Mouse (Mus musculus) kidney, postnatal 14 days (tissue): ENCODE measurements at regions not wholly inside any gene's neighbourhood (a gene's known extent, or its start where the extent isn't known, plus 50 kb on each side); places are given as distances from the start of the nearest gene placed in this dataset.

ENCODE experiments used
- DNase-seq: peaks from one replicate; pipeline ENCODE4 v3.0.0; 2022; ENCODE audit warnings: mixed read lengths

- no peak for DNase-seq
These were observed 54.9 kb downstream of the Cbln1 start for GRCm38 (mm10) chr8:87417466-87417865.

GRCm38 (mm10) chr8:87415051-87415630 lies 57.3 kb downstream of the Cbln1 start:
- no peak for DNase-seq

- no peak for DNase-seq
These were observed 83.4 kb downstream of the Cbln1 start for GRCm38 (mm10) chr8:87389016-87389415.

- DNase-seq = no peak
These were observed 88.7 kb downstream of the Cbln1 start for GRCm38 (mm10) chr8:87383527-87384206.

GRCm38 (mm10) chr8:87382311-87382710 lies 90.1 kb downstream of the Cbln1 start:
- DNase-seq = no peak

- no peak for DNase-seq
These were observed 91.6 kb downstream of the Cbln1 start for GRCm38 (mm10) chr8:87380791-87381190.

- DNase-seq = no peak
These were observed 93.1 kb downstream of the Cbln1 start for GRCm38 (mm10) chr8:87379296-87379695.

- DNase-seq = no peak
These were observed 98.4 kb downstream of the Cbln1 start for GRCm38 (mm10) chr8:87374044-87374443.

GRCm38 (mm10) chr8:87373535-87373934 lies 98.9 kb downstream of the Cbln1 start:
- DNase-seq = no peak

GRCm38 (mm10) chr8:87372061-87372460 lies 100.3 kb downstream of the Cbln1 start:
- DNase-seq = no peak

GRCm38 (mm10) chr8:87370194-87370593 lies 102.2 kb downstream of the Cbln1 start:
- DNase-seq = no peak

GRCm38 (mm10) chr8:87350471-87350870 lies 121.9 kb downstream of the Cbln1 start:
- DNase-seq = no peak

- DNase-seq = peak; percentile 1
These were observed 122.6 kb downstream of the Cbln1 start for GRCm38 (mm10) chr8:87349781-87350181.

GRCm38 (mm10) chr8:87329371-87329770 lies 143.0 kb downstream of the Cbln1 start:
- no peak for DNase-seq

- no peak for DNase-seq
These were observed 157.8 kb downstream of the Cbln1 start for GRCm38 (mm10) chr8:87314570-87314969.

GRCm38 (mm10) chr8:87311282-87311681 lies 161.1 kb downstream of the Cbln1 start:
- DNase-seq = no peak

- no peak for DNase-seq
These were observed 164.1 kb downstream of the Cbln1 start for GRCm38 (mm10) chr8:87308311-87308710.

- DNase-seq = no peak
These were observed 167.4 kb downstream of the Cbln1 start for GRCm38 (mm10) chr8:87305001-87305400.

- no peak for DNase-seq
These were observed 168.9 kb downstream of the Cbln1 start for GRCm38 (mm10) chr8:87303522-87303921.

GRCm38 (mm10) chr8:87297761-87298160 lies 174.6 kb downstream of the Cbln1 start:
- no peak for DNase-seq

- no peak for DNase-seq
These were observed 175.1 kb downstream of the Cbln1 start for GRCm38 (mm10) chr8:87297331-87297730.

GRCm38 (mm10) chr8:87286059-87286458 lies 186.3 kb downstream of the Cbln1 start:
- no peak for DNase-seq

- DNase-seq = peak; percentile 51
These were observed 188.1 kb downstream of the Cbln1 start for GRCm38 (mm10) chr8:87284356-87284755.

GRCm38 (mm10) chr8:87282511-87282910 lies 189.9 kb downstream of the Cbln1 start:
- no peak for DNase-seq

- no peak for DNase-seq
These were observed 199.1 kb downstream of the Cbln1 start for GRCm38 (mm10) chr8:87273328-87273727.
